Mouse (Mus musculus) adrenal gland, postnatal 14 days (tissue): ENCODE measurements at regions not wholly inside any gene's neighbourhood (a gene's known extent, or its start where the extent isn't known, plus 50 kb on each side); places are given as distances from the start of the nearest gene placed in this dataset.
"Not testable (repeated sequence)": the region's sequence is repeated elsewhere in the genome, so short reads cannot be mapped to it uniquely, and the experiment has no call there.

ENCODE experiments used
- DNase-seq: peaks from one replicate; pipeline ENCODE4 v3.0.0; 2021; ENCODE audit warnings: mixed read lengths

- DNase-seq: no peak
Measured at GRCm38 (mm10) chr1:181262496-181262895, 50.7 kb upstream of the Wdr26 start.

GRCm38 (mm10) chr1:181263216-181263615, 51.4 kb upstream of the Wdr26 start:
- no peak for DNase-seq

- not testable (repeated sequence) for DNase-seq
Measured at GRCm38 (mm10) chr1:181270469-181270868, 58.7 kb upstream of the Wdr26 start.

- DNase-seq: no peak
Measured at GRCm38 (mm10) chr1:181271164-181271563, 59.4 kb upstream of the Wdr26 start.

DNA sequence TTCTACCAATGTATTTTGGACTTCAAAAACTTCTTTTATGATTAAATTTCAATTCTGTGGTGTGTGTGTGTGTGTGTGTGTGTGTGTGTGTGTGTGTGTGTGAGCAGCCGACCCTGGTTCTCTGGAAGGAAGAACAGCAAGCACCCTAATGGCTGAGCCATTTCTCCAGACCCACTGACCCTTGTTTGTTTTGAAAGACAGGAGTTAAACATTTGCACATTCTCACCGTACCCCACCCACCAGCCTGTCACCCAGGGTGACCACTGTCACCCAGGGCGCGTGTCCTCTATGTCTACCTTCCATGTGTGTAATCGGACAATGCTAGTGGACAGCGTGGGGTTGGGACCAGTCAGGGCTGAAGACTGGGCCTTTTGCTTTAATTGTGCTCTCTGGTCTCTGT, 60.0 kb upstream of the Wdr26 start:
- no peak for DNase-seq

DNA sequence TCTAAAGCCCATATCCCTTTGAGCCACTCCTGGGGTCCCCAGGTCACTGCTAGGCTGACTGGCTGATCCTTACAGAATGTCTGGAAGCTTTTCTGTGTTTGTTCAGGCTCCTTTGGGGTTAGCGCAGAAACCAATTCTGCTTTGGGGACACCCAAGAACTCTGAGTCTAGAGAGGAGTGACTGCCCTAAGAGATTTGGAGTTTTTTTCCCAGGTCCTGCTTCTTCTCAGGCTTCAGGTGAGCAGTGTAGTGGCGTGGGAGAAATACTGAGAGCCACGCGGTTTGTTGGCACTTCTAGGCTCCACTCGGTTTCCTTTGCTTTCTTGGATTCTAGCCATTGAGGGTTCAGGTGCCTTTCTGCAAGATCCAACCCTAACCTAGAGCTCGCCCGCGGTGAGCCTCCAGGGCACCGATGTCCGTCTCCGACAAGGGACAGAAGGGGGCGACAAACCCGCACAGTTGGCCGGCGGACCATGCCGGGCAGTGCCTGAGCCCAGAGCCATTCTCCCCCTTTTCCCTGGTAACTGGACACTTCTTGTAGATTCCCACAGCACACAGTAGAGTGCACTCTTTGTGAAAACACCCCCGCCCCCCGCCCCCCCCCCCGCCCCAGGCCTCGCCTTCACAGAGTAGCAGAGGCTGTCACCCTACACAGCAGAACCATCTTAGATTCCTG, 61.0 kb upstream of the Wdr26 start:
- peak; percentile 93 for DNase-seq

GRCm38 (mm10) chr1:181273540-181274204, 61.9 kb upstream of the Wdr26 start:
- no peak for DNase-seq

DNA sequence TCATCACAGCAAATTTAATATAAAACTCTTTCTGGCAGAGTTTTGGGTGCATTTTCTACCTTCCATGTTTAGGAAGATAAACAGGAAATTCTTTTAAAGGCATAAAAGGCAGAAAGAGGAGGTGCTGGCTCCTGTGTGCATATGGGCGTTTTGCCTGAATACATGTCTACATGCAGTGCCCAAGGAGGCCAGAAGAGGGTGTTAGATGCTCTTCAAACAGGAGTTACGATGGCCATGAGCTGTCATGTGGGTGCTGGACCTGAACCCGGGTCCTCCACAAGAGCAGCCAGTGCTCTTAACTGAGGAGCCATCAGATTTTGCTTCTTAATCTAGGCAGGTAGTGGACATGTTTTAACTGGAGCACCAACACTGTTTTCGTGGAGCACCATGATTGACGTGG, 69.0 kb upstream of the Wdr26 start:
- DNase-seq: no peak

DNA sequence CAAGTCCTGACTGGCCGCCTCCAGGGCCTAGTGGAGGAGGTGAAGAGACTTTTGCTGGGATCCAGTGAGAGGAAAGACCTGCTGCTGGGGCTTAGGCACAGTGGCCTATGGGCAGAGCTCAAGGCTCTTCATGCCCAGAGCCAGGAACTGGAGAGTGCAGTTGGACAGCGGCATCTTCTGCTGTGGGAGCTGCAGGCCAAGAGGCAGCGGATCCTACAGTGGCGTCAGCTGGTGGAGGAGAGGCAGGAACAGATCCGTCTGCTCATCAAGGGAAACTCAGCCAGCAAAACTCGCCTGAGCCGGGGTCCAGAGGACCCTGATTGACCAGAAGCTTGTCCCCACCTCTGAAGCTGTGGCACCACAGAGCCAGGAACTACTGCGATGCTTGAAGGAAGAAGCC, 69.4 kb upstream of the Cnih3 start:
- not testable (repeated sequence) for DNase-seq

- not testable (repeated sequence) for DNase-seq
Measured at GRCm38 (mm10) chr1:181283539-181283938, 68.9 kb upstream of the Cnih3 start.

GRCm38 (mm10) chr1:181284301-181285197, 67.9 kb upstream of the Cnih3 start:
- DNase-seq: peak; percentile 16

DNA sequence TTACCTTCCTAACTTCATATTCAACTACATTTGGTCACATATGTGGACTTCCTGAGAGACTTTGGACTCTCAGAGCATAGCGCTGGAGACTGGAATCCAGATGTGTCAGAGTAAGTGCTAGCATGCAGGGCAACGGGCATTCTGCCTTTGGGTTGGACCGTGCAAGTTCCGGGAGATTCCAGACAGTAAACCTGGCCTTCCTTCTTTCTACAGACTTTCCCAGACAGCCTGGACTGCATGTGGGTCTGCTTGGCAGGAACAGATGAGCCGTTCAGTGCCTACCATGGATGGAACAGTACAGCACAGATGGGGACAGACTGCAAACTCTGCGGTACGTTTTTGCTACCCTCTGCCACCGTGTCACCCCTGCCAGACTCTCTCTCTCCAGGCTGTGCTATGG, 66.8 kb upstream of the Cnih3 start:
- DNase-seq: no peak

GRCm38 (mm10) chr1:181286146-181286545, 66.3 kb upstream of the Cnih3 start:
- DNase-seq: no peak

- DNase-seq: no peak
Measured at GRCm38 (mm10) chr1:181287166-181287565, 65.3 kb upstream of the Cnih3 start.

GRCm38 (mm10) chr1:181289385-181290035, 62.9 kb upstream of the Cnih3 start:
- DNase-seq: no peak

- DNase-seq: no peak
Measured at GRCm38 (mm10) chr1:181291202-181291601, 61.2 kb upstream of the Cnih3 start.

DNA sequence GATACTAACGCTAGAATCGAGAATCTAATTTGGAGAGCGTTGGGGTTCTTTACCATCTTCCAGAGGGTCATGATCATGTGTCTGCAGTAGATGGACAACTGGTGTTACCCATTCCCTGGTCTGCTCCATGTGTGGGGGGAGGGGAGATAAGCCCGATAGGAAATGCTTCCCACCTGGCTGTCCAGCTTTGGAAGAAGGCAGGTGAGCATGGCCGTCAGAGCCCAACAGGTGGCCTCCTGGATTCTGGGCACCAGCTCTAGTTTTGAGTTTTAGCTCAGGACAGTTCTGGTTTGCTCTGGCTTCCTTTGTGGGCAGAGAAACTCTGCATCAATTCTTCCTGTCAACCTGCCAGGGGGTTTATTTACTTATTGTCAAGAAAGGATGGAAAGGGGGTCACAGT, 60.5 kb upstream of the Cnih3 start:
- no peak for DNase-seq

GRCm38 (mm10) chr1:181293079-181293865, 59.2 kb upstream of the Cnih3 start:
- no peak for DNase-seq

DNA sequence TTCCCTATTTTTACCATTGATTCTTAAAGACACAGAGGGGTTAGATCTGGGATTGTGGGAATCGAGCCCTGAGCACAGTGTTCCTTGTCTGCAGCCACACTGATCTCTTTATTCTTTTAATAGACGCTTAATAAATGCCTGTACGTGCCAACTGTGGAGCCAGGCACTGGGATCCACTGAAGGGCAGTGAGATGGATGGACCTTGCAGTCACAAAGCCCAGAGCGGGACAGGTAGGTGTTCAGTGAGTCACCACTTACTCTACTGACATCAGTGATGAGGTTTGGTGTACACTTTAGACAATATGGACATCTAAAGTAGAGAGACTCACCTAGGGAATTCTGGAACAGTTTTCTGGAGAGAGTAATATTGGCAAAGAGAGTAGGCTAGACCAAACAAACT, 56.8 kb upstream of the Cnih3 start:
- no peak for DNase-seq

DNA sequence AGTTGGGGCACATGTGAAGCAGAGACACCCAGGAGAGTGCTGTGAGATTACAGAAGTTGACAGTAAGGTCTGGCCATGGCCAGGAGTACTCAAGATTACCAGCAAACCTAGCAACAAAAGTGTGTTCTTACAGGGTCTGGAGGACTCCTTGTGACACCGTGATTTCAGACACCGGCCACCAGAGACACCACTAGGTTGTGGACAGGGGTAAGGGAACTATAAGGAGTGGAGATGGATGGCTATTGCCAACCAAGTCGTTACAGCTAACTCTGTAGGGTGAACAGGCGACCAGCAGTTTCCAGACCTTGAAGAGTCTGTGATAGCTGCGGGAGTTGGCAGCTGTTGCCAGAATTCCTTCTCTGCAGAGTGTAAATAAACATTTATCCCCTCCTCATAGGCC, 54.4 kb upstream of the Cnih3 start:
- no peak for DNase-seq

GRCm38 (mm10) chr1:181299075-181299665, 53.3 kb upstream of the Cnih3 start:
- no peak for DNase-seq
